Comparison of ENCODE assay signal across 24 mouse cellular contexts in the genomic region with DNA sequence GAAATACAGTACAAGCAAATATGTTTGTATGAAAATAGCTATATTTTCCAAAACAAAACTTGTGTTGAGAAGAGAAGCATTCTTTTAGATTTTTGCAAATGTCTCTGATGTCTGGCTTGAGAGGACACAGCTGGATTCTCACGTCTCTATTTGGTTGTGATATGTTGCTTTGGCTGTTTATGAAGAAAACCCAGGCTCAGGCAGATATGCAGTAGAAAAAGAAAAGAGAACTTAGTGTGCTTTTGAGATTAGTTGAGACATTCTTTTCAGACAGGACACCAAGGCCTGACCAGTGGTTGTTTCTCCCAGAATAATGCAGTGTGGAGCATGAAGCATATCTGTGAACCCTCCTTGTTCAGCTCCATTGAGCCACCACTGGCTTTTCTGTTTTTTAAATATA.
DNase-seq lines count a peak whose midpoint lies in the region; ATAC-seq and TF ChIP-seq lines count a peak whose summit lies in the region.
"Had no signal": no experiment of that assay in that cellular context is flagged by ENCODE, and none has a peak within 500 bp of the region (broad histone marks: within the 10 kb centered on the region; RNA-seq: fewer than 3 reads in every experiment).

No protein-coding gene starts in this region.

- no peaks in the 10 kb centered on the region for H3K4me1 ChIP-seq in heart, embryonic 12.5 days (replicated peaks)
- H3K4me1 ChIP-seq in kidney, postnatal 0 days (replicated peaks; ENCODE audit: insufficient read depth, low read length), result no peaks in the 10 kb centered on the region
- no peaks in the 10 kb centered on the region for H3K4me1 ChIP-seq in lung, embryonic 14.5 days (ENCODE audit: insufficient read depth)
- H3K4me1 ChIP-seq: forebrain, embryonic 10.5 days; forebrain, embryonic 13.5 days; heart, embryonic 15.5 days; hindbrain, embryonic 10.5 days had no signal

- H3K9me3 ChIP-seq in heart, embryonic 12.5 days (replicated peaks), result no peaks in the 10 kb centered on the region
- no peaks in the 10 kb centered on the region for H3K9me3 ChIP-seq in kidney, postnatal 0 days (replicated peaks; ENCODE audit: low read length)
- H3K9me3 ChIP-seq in lung, embryonic 14.5 days (ENCODE audit: low read depth, low read length), result no peaks in the 10 kb centered on the region
- H3K9me3 ChIP-seq: forebrain, embryonic 10.5 days; forebrain, embryonic 13.5 days; heart, embryonic 15.5 days; hindbrain, embryonic 10.5 days had no signal

- DNase-seq in heart, adult 11 months, result peak; percentile 78
- DNase-seq in kidney, postnatal 0 days (ENCODE audit: low spot score), result peak; percentile 49
- DNase-seq in kidney, adult 8-10 months, result no peak
- peak; percentile 14 for DNase-seq in lung, embryonic 14.5 days
- no peak for DNase-seq in lung, postnatal 14 days
- DNase-seq in lung, postnatal 10 days, result peak; percentile 2
- no peak for DNase-seq in lung, postnatal 25 days (ENCODE audit: low spot score)
- DNase-seq: adrenal gland, postnatal 10 days; adrenal gland, postnatal 36 days; cerebellum, adult 18-20 months; cerebellum, adult 9-10 months; cerebellum, postnatal 14 days; gastrocnemius, postnatal 10 days; gastrocnemius, postnatal 36 days; heart, postnatal 10 days; heart, postnatal 36 days had no signal

- H3K9ac ChIP-seq in heart, embryonic 12.5 days, result no peak overlapping the region
- H3K9ac ChIP-seq in kidney, postnatal 0 days (ENCODE audit: low read depth, low read length), result no peak overlapping the region
- H3K9ac ChIP-seq in lung, embryonic 14.5 days, result no peak overlapping the region
- H3K9ac ChIP-seq: forebrain, embryonic 13.5 days; heart, embryonic 15.5 days; hindbrain, embryonic 14.5 days had no signal

- no peak overlapping the region for H3K4me2 ChIP-seq in heart, embryonic 12.5 days
- no peak overlapping the region for H3K4me2 ChIP-seq in kidney, postnatal 0 days (ENCODE audit: low read length)
- no peak overlapping the region for H3K4me2 ChIP-seq in lung, embryonic 14.5 days
- H3K4me2 ChIP-seq: forebrain, embryonic 13.5 days; heart, embryonic 11.5 days; heart, embryonic 15.5 days; hindbrain, embryonic 14.5 days had no signal

- TF ChIP-seq CTCF in kidney, postnatal 0 days (IDR thresholded peaks at IDR 0.05; ENCODE audit: low read depth), result no peak
- TF ChIP-seq CTCF in lung, embryonic 14.5 days (IDR thresholded peaks at IDR 0.05; ENCODE audit: low read depth), result no peak

- ATAC-seq in heart, embryonic 12.5 days (ENCODE audit: insufficient number of reproducible peaks, low FRiP score), result no peak
- ATAC-seq in kidney, postnatal 0 days (replicated peaks; ENCODE audit: low FRiP score, low read depth), result no peak
- ATAC-seq in lung, embryonic 14.5 days (ENCODE audit: insufficient read depth), result no peak
- ATAC-seq: forebrain, embryonic 13.5 days; forebrain, embryonic 16.5 days had no signal

- H3K27ac ChIP-seq in heart, embryonic 12.5 days (ENCODE audit: poor library complexity, severe bottlenecking), result no peak overlapping the region
- no peak overlapping the region for H3K27ac ChIP-seq in kidney, postnatal 0 days
- no peak overlapping the region for H3K27ac ChIP-seq in lung, embryonic 14.5 days (ENCODE audit: low read depth)
- H3K27ac ChIP-seq: forebrain, embryonic 10.5 days; forebrain, embryonic 13.5 days; heart, embryonic 15.5 days; hindbrain, embryonic 10.5 days; hindbrain, embryonic 14.5 days had no signal

- no peaks in the 10 kb centered on the region for H3K36me3 ChIP-seq in heart, embryonic 12.5 days
- H3K36me3 ChIP-seq in kidney, postnatal 0 days (ENCODE audit: insufficient read depth, low read length), result no peaks in the 10 kb centered on the region
- H3K36me3 ChIP-seq in lung, embryonic 14.5 days (ENCODE audit: insufficient read depth), result no peaks in the 10 kb centered on the region
- H3K36me3 ChIP-seq: forebrain, embryonic 10.5 days; heart, embryonic 15.5 days; hindbrain, embryonic 10.5 days had no signal

- WGBS in heart, embryonic 12.5 days, result 56% methylated on average over 1 of the region's 1 CpGs
- WGBS in kidney, postnatal 0 days, result 58% methylated on average over 1 of the region's 1 CpGs
- WGBS in lung, embryonic 14.5 days, result 48% methylated on average over 1 of the region's 1 CpGs

- H3K27me3 ChIP-seq in heart, embryonic 12.5 days (replicated peaks), result no peaks in the 10 kb centered on the region
- H3K27me3 ChIP-seq in kidney, postnatal 0 days (ENCODE audit: insufficient read depth, low read length), result no peaks in the 10 kb centered on the region
- no peaks in the 10 kb centered on the region for H3K27me3 ChIP-seq in lung, embryonic 14.5 days (ENCODE audit: insufficient read depth, low read length)
- H3K27me3 ChIP-seq: forebrain, embryonic 13.5 days; heart, embryonic 15.5 days had no signal

- H3K4me3 ChIP-seq in heart, embryonic 12.5 days, result no peak overlapping the region
- H3K4me3 ChIP-seq in kidney, postnatal 0 days (replicated peaks; ENCODE audit: low read depth, low read length), result no peak overlapping the region
- no peak overlapping the region for H3K4me3 ChIP-seq in lung, embryonic 14.5 days (ENCODE audit: low read depth, low read length)
- H3K4me3 ChIP-seq: forebrain, embryonic 10.5 days; forebrain, embryonic 13.5 days; heart, embryonic 15.5 days; hindbrain, embryonic 10.5 days had no signal

Comparison
In these comparisons a context has a peak if more than half of its experiments do, and no peak if none do; other contexts are left out.
1. DNase-seq: peak in heart, adult 11 months (single experiment), kidney, postnatal 0 days (single experiment), lung, embryonic 14.5 days (single experiment) and lung, postnatal 10 days (single experiment); none in kidney, adult 8-10 months (0 of 2), lung, postnatal 14 days (single experiment) and lung, postnatal 25 days (single experiment).